Mouse (Mus musculus): ENCODE measurements at regions not wholly inside any gene's neighbourhood (a gene's known extent, or its start where the extent isn't known, plus 50 kb on each side); places are given as distances from the start of the nearest gene placed in this dataset.

GRCm38 (mm10) chr13:118262971-118263370, 123.5 kb upstream of the B430218F22Rik start:
- no peak for TF ChIP-seq NANOG (IDR thresholded peaks at IDR 0.05; ENCODE audit: borderline replicate concordance, low read length)
- no peak for TF ChIP-seq CTCF (conservative IDR thresholded peaks at IDR 0.05; ENCODE audit: low read length)
- TF ChIP-seq POU5F1 (IDR thresholded peaks at IDR 0.05; ENCODE audit: borderline replicate concordance, low read length) = no peak
